In the genomic region with DNA sequence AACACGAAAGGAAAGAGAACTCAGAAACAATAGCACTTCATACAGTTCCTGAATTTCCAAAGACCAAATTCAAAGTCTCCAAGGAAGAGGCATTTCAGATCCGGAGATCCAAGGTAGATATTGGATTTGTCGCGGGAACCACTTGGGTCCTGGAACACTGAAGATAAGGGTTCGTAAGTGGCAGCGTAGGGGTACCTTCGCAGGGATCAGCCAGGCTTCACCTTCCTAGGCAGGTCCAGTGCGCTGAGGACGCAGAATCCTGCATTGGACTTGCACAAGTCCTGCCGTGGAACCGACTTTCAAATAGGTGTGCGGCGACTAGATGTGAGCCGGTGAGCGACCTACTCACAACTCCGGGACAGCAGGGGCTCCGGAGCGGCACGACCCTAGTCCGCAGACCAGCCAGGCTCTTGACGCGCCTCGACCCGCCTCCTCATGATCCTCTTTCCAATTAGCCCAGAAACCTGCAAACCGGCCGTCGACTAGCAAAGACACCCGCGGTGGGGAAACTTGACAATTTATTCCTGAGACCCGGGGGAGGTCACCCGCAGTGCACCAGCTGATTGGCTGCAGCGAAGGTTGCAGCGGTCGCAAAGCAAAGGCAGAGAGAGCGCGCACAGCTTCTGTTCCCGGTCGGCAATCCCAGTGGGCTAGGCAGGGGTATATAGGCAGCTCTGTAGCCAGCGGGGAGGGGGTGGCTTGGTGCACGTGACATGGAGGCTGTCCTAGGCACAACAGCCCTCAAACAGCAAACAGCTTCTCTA, we compare ENCODE assay signal across 9 mouse cellular contexts.
DNase-seq lines count a peak whose midpoint lies in the region; ATAC-seq lines count a peak whose summit lies in the region.
"Had no signal": no experiment of that assay in that cellular context is flagged by ENCODE, and none has a peak within 500 bp of the region (broad histone marks: within the 10 kb centered on the region; RNA-seq: fewer than 3 reads in every experiment).

No protein-coding gene starts in this region.

- peak; percentile 29 for DNase-seq in ovary, postnatal 36 days (ENCODE audit: low spot score)
- DNase-seq in ovary, postnatal 10 days (ENCODE audit: low spot score) = no peak
- DNase-seq in kidney, adult 11 months = peak; percentile 55
- peak; percentile 17 to 37 for DNase-seq in left cerebral cortex, postnatal 14 days (ENCODE audit: low spot score in 2 of 2)
- DNase-seq in neural tube, embryonic 10.5 days (ENCODE audit: extremely low spot score, low spot score) = peak; percentile 57

- ATAC-seq in granulocyte monocyte progenitor cell, adult 5-6 weeks (replicated peaks; ENCODE audit: poor library complexity, severe bottlenecking) = peak; percentile 17
- no peak for ATAC-seq in megakaryocyte-erythroid progenitor cell, adult 5-6 weeks (replicated peaks; ENCODE audit: low FRiP score, low TSS enrichment, poor library complexity, severe bottlenecking)
- no peak for ATAC-seq in cerebellum, adult (ENCODE audit: insufficient number of reproducible peaks, low FRiP score, low TSS enrichment)
- ATAC-seq: Patski had no signal

- intact Hi-C loops in left cerebral cortex, postnatal 14 days (cut with DNase I) = no loop called here
